Mouse (Mus musculus): ENCODE data around the gene Cdhr3. TPM values are rescaled to one million over a fixed set of nuclear protein-coding genes. Genes with fewer than 3 reads are reported as not detected.

Gene Cdhr3
- 0.21 and 0.36 TPM in 2 replicates for polyA plus RNA-seq (2015; fragmentation: Nextera tagmentation; extraction: Ambion mirVana)

DNA sequence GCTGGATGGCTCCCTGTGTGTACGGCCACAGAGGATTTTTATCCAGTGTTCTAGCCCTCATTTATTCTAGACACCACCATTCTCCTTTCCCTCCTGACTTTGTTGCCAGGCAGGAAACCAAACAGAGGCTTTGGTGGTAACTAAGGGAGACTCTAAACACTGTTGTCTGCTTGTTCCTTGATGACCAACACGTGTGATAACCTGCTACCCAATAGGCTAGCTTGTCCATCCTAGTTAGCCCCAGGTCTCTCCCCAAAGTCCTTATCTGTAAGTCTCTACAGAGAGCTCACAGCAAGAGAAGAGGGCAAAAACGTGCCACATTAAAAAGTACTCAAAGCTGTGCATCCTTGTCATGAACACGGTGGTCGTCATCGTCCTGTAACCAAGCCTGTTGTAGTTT is at the start of gene Cdhr3:
Gene Cdhr3 (minus strand): TSS at position 101 of the 400 bp plus-strand sequence.
- Histone ChIP-seq H3K27me3 (no peaks in the 10 kb centered on the region), H3K9me3 (replicated peaks) (no peaks in the 10 kb centered on the region), H3K36me3 (no peaks in the 10 kb centered on the region), H3K4me3 (replicated peaks) (no peak within 1 kb of the TSS), H3K9ac (no peak within 1 kb of the TSS), H3K4me2 (no peak within 1 kb of the TSS), H3K4me1 (no peaks in the 10 kb centered on the region), H3K27ac (no peak within 1 kb of the TSS)
- ATAC-seq (replicated peaks; ENCODE audit: low FRiP score) = no peak
- WGBS = 63% methylated on average over 6 of the region's 6 CpGs

- WGBS = 44% methylated on average over 3 of the region's 3 CpGs
- H3K9ac ChIP-seq = no peak overlapping the region
- no peak overlapping the region for H3K4me3 ChIP-seq (replicated peaks)
- H3K27me3 ChIP-seq = no peaks in the 10 kb centered on the region
- no peaks in the 10 kb centered on the region for H3K9me3 ChIP-seq (replicated peaks)
- no peak overlapping the region for H3K4me2 ChIP-seq
- H3K4me1 ChIP-seq = no peaks in the 10 kb centered on the region
- H3K27ac ChIP-seq = no peak overlapping the region
- 0 out of 2 replicates have a peak, but pooled peaks have one; percentile 18 for ATAC-seq (replicated peaks; ENCODE audit: low FRiP score)
- H3K36me3 ChIP-seq = no peaks in the 10 kb centered on the region
Observed at GRCm38 (mm10) chr12:33139083-33139482, 46.4 kb upstream of the Cdhr3 start.

DNA sequence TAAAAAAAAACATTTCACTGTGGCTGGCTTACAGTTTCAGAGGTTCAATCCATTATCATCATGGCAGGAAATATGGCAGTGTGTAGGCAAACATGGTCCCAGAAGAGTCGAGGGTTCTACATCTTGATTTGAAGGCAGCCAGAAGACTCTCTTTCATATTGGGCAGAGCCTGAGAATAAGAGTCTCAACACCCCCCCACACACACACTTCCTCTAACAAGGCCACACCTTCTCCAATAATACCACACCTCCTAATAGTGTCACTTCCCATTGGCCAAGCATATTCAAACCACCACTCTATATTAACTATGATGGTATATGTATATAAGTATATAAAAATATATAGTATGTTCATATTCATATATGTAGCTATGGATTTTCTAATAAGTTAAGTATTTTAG is 45.2 kb upstream of the Cdhr3 start:
- 71% methylated on average over 1 of the region's 1 CpGs for WGBS
- no peak overlapping the region for H3K4me3 ChIP-seq (replicated peaks)
- H3K4me2 ChIP-seq = no peak overlapping the region
- H3K9ac ChIP-seq = no peak overlapping the region
- H3K27me3 ChIP-seq = no peaks in the 10 kb centered on the region
- H3K9me3 ChIP-seq (replicated peaks) = no peaks in the 10 kb centered on the region
- H3K36me3 ChIP-seq = no peaks in the 10 kb centered on the region
- no peaks in the 10 kb centered on the region for H3K4me1 ChIP-seq
- no peak for ATAC-seq (replicated peaks; ENCODE audit: low FRiP score)
- no peak overlapping the region for H3K27ac ChIP-seq

- 61% methylated on average over 7 of the region's 7 CpGs for WGBS
Observed at GRCm38 (mm10) chr12:33131796-33132195, 39.1 kb upstream of the Cdhr3 start.

DNA sequence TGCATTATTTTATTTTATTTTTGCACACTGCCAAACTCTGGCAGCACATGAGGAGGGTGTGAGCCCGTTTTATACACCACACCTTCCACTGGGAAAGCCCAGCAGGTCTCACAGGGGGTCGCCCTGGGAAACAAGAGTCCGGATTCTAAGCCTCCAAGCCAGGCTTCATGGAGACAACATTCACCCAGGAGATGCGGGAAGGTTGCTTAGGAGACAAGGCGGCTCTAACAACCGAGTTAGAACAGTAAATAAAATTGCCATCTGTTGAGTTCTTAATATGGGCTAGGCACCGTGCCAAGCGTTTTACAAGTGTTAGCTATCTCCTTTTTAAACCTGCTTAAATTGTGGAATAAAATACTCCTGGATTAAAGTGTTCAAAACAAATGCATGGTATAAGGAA is 37.7 kb upstream of the Cdhr3 start:
- no peaks in the 10 kb centered on the region for H3K36me3 ChIP-seq
- H3K27ac ChIP-seq = no peak overlapping the region
- H3K27me3 ChIP-seq = no peaks in the 10 kb centered on the region
- no peak overlapping the region for H3K4me2 ChIP-seq
- H3K9me3 ChIP-seq (replicated peaks) = no peaks in the 10 kb centered on the region
- 56% methylated on average over 8 of the region's 8 CpGs for WGBS
- no peak overlapping the region for H3K9ac ChIP-seq
- ATAC-seq (replicated peaks; ENCODE audit: low FRiP score) = no peak
- no peaks in the 10 kb centered on the region for H3K4me1 ChIP-seq
- H3K4me3 ChIP-seq (replicated peaks) = no peak overlapping the region

More at GRCm38 (mm10) chr12:33131796-33132195, 39.1 kb upstream of the Cdhr3 start:
- Histone ChIP-seq H3K4me3 (replicated peaks) (no peak overlapping the region), H3K9ac (no peak overlapping the region), H3K27ac (no peak overlapping the region), H3K4me2 (no peak overlapping the region), H3K36me3 (no peaks in the 10 kb centered on the region), H3K9me3 (replicated peaks) (no peaks in the 10 kb centered on the region), H3K27me3 (no peaks in the 10 kb centered on the region), H3K4me1 (no peaks in the 10 kb centered on the region)
- ATAC-seq (replicated peaks; ENCODE audit: low FRiP score) = no peak

DNA sequence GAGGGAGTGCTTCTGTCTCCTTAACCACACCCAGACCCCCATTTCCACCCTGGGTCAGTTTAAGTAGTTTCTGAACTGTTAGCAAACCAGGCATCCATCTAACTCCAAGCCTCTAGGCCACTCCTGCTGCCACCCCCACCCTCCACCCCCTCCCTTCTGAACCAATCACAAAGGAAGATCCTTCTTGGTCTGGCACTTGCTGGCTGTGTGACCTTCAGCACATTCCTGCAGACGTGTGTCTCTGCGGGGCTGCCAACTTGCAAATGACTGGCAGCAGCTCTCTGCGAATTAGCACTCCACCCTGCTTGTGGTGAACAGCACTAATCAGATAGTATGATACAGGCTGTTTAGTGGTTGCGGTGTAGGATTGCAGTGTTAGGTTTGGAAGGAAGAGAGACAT is 36.7 kb upstream of the Cdhr3 start:
- 19% methylated on average over 4 of the region's 4 CpGs for WGBS
- Histone ChIP-seq H3K4me2 (no peak overlapping the region), H3K36me3 (no peaks in the 10 kb centered on the region)

DNA sequence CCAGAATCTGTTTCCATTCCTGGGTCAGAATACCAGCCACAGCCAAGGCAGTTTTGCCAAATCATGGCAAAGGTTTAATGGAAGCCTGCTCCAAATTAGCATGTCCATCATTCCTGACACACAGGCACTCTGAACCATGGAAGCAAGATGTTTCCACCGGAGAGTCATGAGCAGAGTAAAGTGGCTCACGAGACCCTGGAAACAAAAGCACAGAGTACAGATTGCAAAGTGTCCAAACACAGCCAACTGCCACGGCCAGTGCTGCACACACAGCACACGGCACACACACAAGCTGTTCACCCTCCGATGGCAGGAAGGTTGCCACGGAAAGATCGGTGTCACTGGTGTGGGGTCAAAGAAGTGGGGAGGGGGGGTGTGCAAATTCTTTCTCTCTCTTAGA is 36.0 kb upstream of the Cdhr3 start:
- Histone ChIP-seq H3K9me3 (replicated peaks) (no peaks in the 10 kb centered on the region), H3K4me2 (no peak overlapping the region), H3K27me3 (no peaks in the 10 kb centered on the region), H3K4me1 (no peaks in the 10 kb centered on the region), H3K36me3 (no peaks in the 10 kb centered on the region), H3K27ac (no peak overlapping the region), H3K9ac (no peak overlapping the region), H3K4me3 (replicated peaks) (no peak overlapping the region)
- no peak for ATAC-seq (replicated peaks; ENCODE audit: low FRiP score)
- WGBS = 69% methylated on average over 7 of the region's 7 CpGs

More for the DNA sequence above, 36.7 kb upstream of the Cdhr3 start:
- H3K27me3 ChIP-seq = no peaks in the 10 kb centered on the region
- no peaks in the 10 kb centered on the region for H3K4me1 ChIP-seq
- no peak overlapping the region for H3K9ac ChIP-seq
- ATAC-seq (replicated peaks; ENCODE audit: low FRiP score) = no peak; the same call in 1 of the 2 replicates
- no peaks in the 10 kb centered on the region for H3K9me3 ChIP-seq (replicated peaks)
- H3K27ac ChIP-seq = no peak overlapping the region
- no peak overlapping the region for H3K4me3 ChIP-seq (replicated peaks)

- Histone ChIP-seq H3K27me3 (no peaks in the 10 kb centered on the region), H3K4me2 (no peak overlapping the region), H3K4me1 (no peaks in the 10 kb centered on the region), H3K27ac (no peak overlapping the region), H3K9ac (no peak overlapping the region), H3K9me3 (replicated peaks) (no peaks in the 10 kb centered on the region), H3K4me3 (replicated peaks) (no peak overlapping the region), H3K36me3 (no peaks in the 10 kb centered on the region)
- WGBS = 87% methylated on average over 2 of the region's 2 CpGs
- no peak for ATAC-seq (replicated peaks; ENCODE audit: low FRiP score)
Observed at GRCm38 (mm10) chr12:33128121-33128520, 35.4 kb upstream of the Cdhr3 start.

DNA sequence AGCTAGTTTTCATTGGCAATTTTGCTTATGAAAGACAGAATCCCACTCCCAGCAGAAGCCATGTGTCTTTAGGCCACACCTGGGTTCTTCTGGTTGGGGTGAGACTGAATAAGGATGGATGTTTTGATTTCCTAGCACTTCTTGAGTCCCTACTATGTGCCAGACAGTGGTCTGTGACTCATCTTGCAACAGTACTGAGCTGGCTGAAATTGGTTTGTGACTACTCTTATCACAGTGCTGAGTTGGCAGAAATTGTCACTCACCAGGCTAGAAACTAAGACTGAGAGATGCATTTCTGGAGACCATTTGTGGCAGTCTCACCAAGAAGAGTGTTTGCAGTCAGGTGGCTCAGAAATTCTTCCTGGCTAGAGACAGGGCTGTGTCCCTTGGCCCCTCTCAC is 33.6 kb upstream of the Cdhr3 start:
- Histone ChIP-seq H3K9ac (no peak overlapping the region), H3K27me3 (no peaks in the 10 kb centered on the region), H3K27ac (no peak overlapping the region), H3K4me3 (replicated peaks) (no peak overlapping the region), H3K4me1 (no peaks in the 10 kb centered on the region), H3K36me3 (no peaks in the 10 kb centered on the region), H3K9me3 (replicated peaks) (no peaks in the 10 kb centered on the region), H3K4me2 (no peak overlapping the region)
- ATAC-seq (replicated peaks; ENCODE audit: low FRiP score) = no peak

- no peak overlapping the region for H3K4me2 ChIP-seq
- H3K4me3 ChIP-seq (replicated peaks) = no peak overlapping the region
- H3K9me3 ChIP-seq (replicated peaks) = no peaks in the 10 kb centered on the region
Observed at GRCm38 (mm10) chr12:33125594-33126227, 33.0 kb upstream of the Cdhr3 start.

GRCm38 (mm10) chr12:33118624-33119301 is 26.1 kb upstream of the Cdhr3 start:
- no peak overlapping the region for H3K9ac ChIP-seq
- H3K27ac ChIP-seq = no peak overlapping the region
- 47% methylated on average over 15 of the region's 15 CpGs for WGBS
- H3K36me3 ChIP-seq = no peaks in the 10 kb centered on the region
- ATAC-seq (replicated peaks; ENCODE audit: low FRiP score) = no peak
- no peak overlapping the region for H3K4me3 ChIP-seq (replicated peaks)
- H3K27me3 ChIP-seq = no peaks in the 10 kb centered on the region; the same call in 1 of the 2 replicates
- no peak overlapping the region for H3K4me2 ChIP-seq
- no peaks in the 10 kb centered on the region for H3K9me3 ChIP-seq (replicated peaks)
- no peaks in the 10 kb centered on the region for H3K4me1 ChIP-seq

More at GRCm38 (mm10) chr12:33125594-33126227, 33.0 kb upstream of the Cdhr3 start:
- Histone ChIP-seq H3K36me3 (no peaks in the 10 kb centered on the region), H3K9ac (no peak overlapping the region), H3K27ac (no peak overlapping the region), H3K4me1 (no peaks in the 10 kb centered on the region), H3K27me3 (no peaks in the 10 kb centered on the region)
- ATAC-seq (replicated peaks; ENCODE audit: low FRiP score) = no peak
- 79% methylated on average over 9 of the region's 9 CpGs for WGBS

DNA sequence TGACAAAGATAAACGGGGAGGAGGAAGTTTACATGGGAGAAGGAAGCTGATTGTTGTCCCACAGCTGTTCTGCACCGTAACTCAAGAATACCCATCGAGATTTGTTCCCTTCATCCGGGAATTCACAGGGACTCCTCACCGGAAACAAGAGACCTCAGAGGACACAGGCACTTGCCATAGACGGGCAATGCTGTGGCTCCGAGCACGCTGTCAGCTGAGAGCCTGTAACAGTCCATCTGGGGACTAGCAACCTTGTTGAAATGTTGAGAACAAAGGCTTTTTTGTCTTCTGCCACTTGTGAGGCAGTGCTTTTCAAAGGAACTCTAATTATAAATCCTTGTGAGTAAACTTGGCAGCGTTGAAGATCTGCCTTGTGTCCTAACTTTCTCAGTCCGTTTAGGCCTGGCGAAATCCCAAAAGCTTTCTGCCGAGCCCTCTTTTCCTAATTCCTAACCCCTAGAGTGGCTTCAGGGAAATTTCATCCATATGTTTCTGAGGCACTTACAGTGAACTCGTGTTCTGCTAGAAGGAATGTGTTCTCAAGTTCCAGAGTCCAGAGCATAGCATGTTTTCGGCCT is 18.3 kb upstream of the Cdhr3 start:
- H3K4me2 ChIP-seq = peak overlapping the region; percentile 32
- H3K4me1 ChIP-seq = peaks cover 9% of the 10 kb centered on the region
- H3K9ac ChIP-seq = no peak overlapping the region
- no peaks in the 10 kb centered on the region for H3K9me3 ChIP-seq (replicated peaks)
- peak overlapping the region; percentile 74 for H3K27ac ChIP-seq
- H3K36me3 ChIP-seq = no peaks in the 10 kb centered on the region
- no peaks in the 10 kb centered on the region for H3K27me3 ChIP-seq
- no peak; the same call in 1 of the 2 replicates for ATAC-seq (replicated peaks; ENCODE audit: low FRiP score)
- WGBS = 23% methylated on average over 14 of the region's 14 CpGs
- no peak overlapping the region for H3K4me3 ChIP-seq (replicated peaks)

Data from kidney, embryonic 15.5 days (tissue).